Mouse (Mus musculus): ENCODE data around the gene Inf2. TPM values are rescaled to one million over a fixed set of nuclear protein-coding genes. Genes with fewer than 3 reads are reported as not detected.

Inf2 gene
- polyA plus RNA-seq, 1 experiment from 2014 or later = 4.3 TPM

DNA sequence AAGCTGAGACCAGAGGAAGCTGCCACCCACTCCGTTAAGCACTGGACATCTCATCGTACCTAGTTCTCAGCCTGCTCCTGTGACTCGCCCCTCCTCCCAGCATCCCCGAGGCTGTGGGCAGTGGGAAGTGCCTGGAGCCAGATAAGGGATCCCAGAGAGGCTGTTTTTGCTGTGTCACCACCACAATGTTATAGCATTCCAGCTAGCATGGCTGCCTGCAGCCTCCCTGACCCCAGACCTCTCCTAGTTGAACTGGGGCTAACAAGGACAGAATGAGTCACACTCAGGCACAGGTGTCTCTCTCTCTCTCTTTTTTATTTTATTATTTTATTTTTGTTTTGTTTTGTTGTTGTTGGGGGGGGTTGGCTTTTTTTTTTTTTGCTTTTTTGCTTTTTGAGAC, 10.6 kb downstream of the Inf2 start:
- H3K9ac ChIP-seq = no peak overlapping the region
- H3K36me3 ChIP-seq = no peaks in the 10 kb centered on the region
- H3K27ac ChIP-seq = no peak overlapping the region
- H3K27me3 ChIP-seq (replicated peaks) = no peaks in the 10 kb centered on the region
- no peak overlapping the region for H3K4me2 ChIP-seq
- ATAC-seq (ENCODE audit: insufficient read depth, low FRiP score, low read depth) = no peak
- H3K4me3 ChIP-seq (replicated peaks) = no peak overlapping the region
- H3K9me3 ChIP-seq = no peaks in the 10 kb centered on the region
- WGBS = 37% methylated on average over 4 of the region's 4 CpGs
- peaks cover 20% of the 10 kb centered on the region for H3K4me1 ChIP-seq

GRCm38 (mm10) chr12:112599942-112600611, 11.5 kb downstream of the Inf2 start:
- no peak overlapping the region for H3K4me3 ChIP-seq (replicated peaks)
- WGBS = 83% methylated on average over 30 of the region's 30 CpGs

GRCm38 (mm10) chr12:112604022-112604421, 15.4 kb downstream of the Inf2 start:
- Histone ChIP-seq H3K4me2 (no peak overlapping the region), H3K4me1 (0 out of 2 replicates have a peak, but pooled peaks cover 3% of the 10 kb centered on the region), H3K9ac (no peak overlapping the region), H3K27ac (no peak overlapping the region), H3K9me3 (no peaks in the 10 kb centered on the region), H3K36me3 (0 out of 2 replicates have a peak, but pooled peaks cover 4% of the 10 kb centered on the region), H3K4me3 (replicated peaks) (no peak overlapping the region), H3K27me3 (replicated peaks) (no peaks in the 10 kb centered on the region)
- ATAC-seq (ENCODE audit: insufficient read depth, low FRiP score, low read depth) = no peak
- 77% methylated on average over 5 of the region's 5 CpGs for WGBS

More at GRCm38 (mm10) chr12:112599942-112600611, 11.5 kb downstream of the Inf2 start:
- H3K4me2 ChIP-seq = no peak overlapping the region
- no peaks in the 10 kb centered on the region for H3K36me3 ChIP-seq
- H3K27ac ChIP-seq = no peak overlapping the region
- no peak overlapping the region for H3K9ac ChIP-seq
- H3K9me3 ChIP-seq = no peaks in the 10 kb centered on the region
- H3K27me3 ChIP-seq (replicated peaks) = no peaks in the 10 kb centered on the region
- ATAC-seq (ENCODE audit: insufficient read depth, low FRiP score, low read depth) = no peak
- peaks cover 12% of the 10 kb centered on the region for H3K4me1 ChIP-seq

DNA sequence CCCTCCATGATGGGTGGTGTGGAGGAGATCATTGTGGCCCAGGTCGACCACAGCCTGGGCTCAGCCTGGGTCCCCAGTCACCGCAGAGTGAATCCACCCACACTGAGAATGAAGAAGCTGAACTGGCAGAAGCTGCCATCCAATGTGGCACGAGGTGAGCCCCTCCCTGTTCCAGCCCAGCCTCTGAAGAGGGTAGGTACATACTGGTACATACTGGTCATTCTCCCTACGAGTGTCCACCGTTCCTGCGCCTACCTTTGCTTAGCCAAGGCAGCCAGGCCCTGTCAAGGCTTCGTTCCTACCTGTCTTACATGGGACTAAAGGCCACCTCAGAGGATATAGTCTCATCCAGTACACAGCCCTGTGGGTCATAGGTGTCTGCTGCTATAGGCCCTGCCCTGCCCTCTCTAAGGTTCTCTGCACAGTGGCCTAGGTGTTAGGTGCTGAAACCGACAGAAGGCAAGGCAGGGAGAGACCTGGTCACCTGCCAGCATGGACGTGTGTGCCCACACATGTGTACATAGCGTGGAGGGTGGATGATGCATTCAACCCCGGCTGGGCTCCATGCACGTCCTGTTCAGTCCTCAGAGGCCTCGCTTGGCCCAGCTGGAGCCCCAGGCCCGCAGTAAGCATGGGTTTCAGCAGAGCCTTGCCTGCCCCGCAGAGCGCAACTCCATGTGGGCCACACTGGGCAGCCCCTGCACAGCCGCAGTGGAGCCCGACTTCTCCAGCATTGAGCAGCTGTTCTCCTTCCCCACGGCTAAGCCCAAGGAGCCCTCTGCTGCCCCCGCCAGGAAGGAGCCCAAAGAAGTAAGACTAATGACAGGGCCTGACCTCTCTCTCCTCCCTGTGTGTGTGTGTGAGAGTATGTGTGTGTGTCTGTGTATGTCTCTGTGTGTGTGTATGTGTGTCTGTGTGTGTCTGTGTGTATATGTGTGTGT, 16.4 kb downstream of the Inf2 start:
- peak; percentile 36; the same call in 1 of the 2 replicates for ATAC-seq (ENCODE audit: insufficient read depth, low FRiP score, low read depth)
- 60% methylated on average over 20 of the region's 20 CpGs for WGBS
- no peaks in the 10 kb centered on the region for H3K9me3 ChIP-seq
- no peaks in the 10 kb centered on the region for H3K27me3 ChIP-seq (replicated peaks)
- H3K4me1 ChIP-seq = 0 out of 2 replicates have a peak, but pooled peaks cover 3% of the 10 kb centered on the region
- no peak overlapping the region for H3K4me2 ChIP-seq
- no peak overlapping the region for H3K4me3 ChIP-seq (replicated peaks)
- H3K9ac ChIP-seq = no peak overlapping the region
- no peak overlapping the region for H3K27ac ChIP-seq
- 0 out of 2 replicates have a peak, but pooled peaks cover 8% of the 10 kb centered on the region for H3K36me3 ChIP-seq

- 41% methylated on average over 6 of the region's 6 CpGs for WGBS
- Histone ChIP-seq H3K9me3 (no peaks in the 10 kb centered on the region), H3K4me3 (replicated peaks) (no peak overlapping the region), H3K4me1 (0 out of 2 replicates have a peak, but pooled peaks cover 3% of the 10 kb centered on the region), H3K9ac (no peak overlapping the region), H3K36me3 (0 out of 2 replicates have a peak, but pooled peaks cover 8% of the 10 kb centered on the region), H3K27ac (no peak overlapping the region), H3K4me2 (no peak overlapping the region), H3K27me3 (replicated peaks) (no peaks in the 10 kb centered on the region)
- peak; percentile 45; the same call in 1 of the 2 replicates for ATAC-seq (ENCODE audit: insufficient read depth, low FRiP score, low read depth)
Observed at GRCm38 (mm10) chr12:112605766-112606165, 17.2 kb downstream of the Inf2 start.

- H3K9me3 ChIP-seq = no peaks in the 10 kb centered on the region
- no peaks in the 10 kb centered on the region for H3K27me3 ChIP-seq (replicated peaks)
- 0 out of 2 replicates have a peak, but pooled peaks cover 3% of the 10 kb centered on the region for H3K4me1 ChIP-seq
- WGBS = 63% methylated on average over 6 of the region's 6 CpGs
- H3K27ac ChIP-seq = no peak overlapping the region
- no peak overlapping the region for H3K9ac ChIP-seq
- no peak overlapping the region for H3K4me2 ChIP-seq
- no peak for ATAC-seq (ENCODE audit: insufficient read depth, low FRiP score, low read depth)
- no peak overlapping the region for H3K4me3 ChIP-seq (replicated peaks)
- H3K36me3 ChIP-seq = 0 out of 2 replicates have a peak, but pooled peaks cover 8% of the 10 kb centered on the region
Observed at GRCm38 (mm10) chr12:112606998-112607397, 18.4 kb downstream of the Inf2 start.

- H3K36me3 ChIP-seq = 0 out of 2 replicates have a peak, but pooled peaks cover 8% of the 10 kb centered on the region
- H3K27me3 ChIP-seq (replicated peaks) = no peaks in the 10 kb centered on the region
- 0 out of 2 replicates have a peak, but pooled peaks cover 3% of the 10 kb centered on the region for H3K4me1 ChIP-seq
- H3K9me3 ChIP-seq = no peaks in the 10 kb centered on the region
- no peak overlapping the region for H3K9ac ChIP-seq
- H3K27ac ChIP-seq = no peak overlapping the region
- no peak for ATAC-seq (ENCODE audit: insufficient read depth, low FRiP score, low read depth)
- H3K4me3 ChIP-seq (replicated peaks) = no peak overlapping the region
- no peak overlapping the region for H3K4me2 ChIP-seq
- 93% methylated on average over 10 of the region's 10 CpGs for WGBS
Observed at GRCm38 (mm10) chr12:112609031-112609430, 20.4 kb downstream of the Inf2 start.

GRCm38 (mm10) chr12:112616668-112617067, 28.1 kb downstream of the Inf2 start:
- Histone ChIP-seq H3K4me3 (replicated peaks) (no peak overlapping the region), H3K9ac (no peak overlapping the region), H3K36me3 (no peaks in the 10 kb centered on the region), H3K27me3 (replicated peaks) (no peaks in the 10 kb centered on the region; the same call in 1 of the 2 replicates), H3K4me2 (no peak overlapping the region), H3K27ac (peak overlapping the region; percentile 33; the same call in 1 of the 2 replicates), H3K4me1 (peaks cover 22% of the 10 kb centered on the region), H3K9me3 (no peaks in the 10 kb centered on the region)
- 47% methylated on average over 9 of the region's 9 CpGs for WGBS
- ATAC-seq (ENCODE audit: insufficient read depth, low FRiP score, low read depth) = no peak

- Histone ChIP-seq H3K4me1 (peaks cover 22% of the 10 kb centered on the region), H3K9ac (no peak overlapping the region), H3K4me3 (replicated peaks) (no peak overlapping the region), H3K36me3 (no peaks in the 10 kb centered on the region), H3K27ac (peak overlapping the region; percentile 33; the same call in 1 of the 2 replicates), H3K9me3 (no peaks in the 10 kb centered on the region), H3K4me2 (no peak overlapping the region), H3K27me3 (replicated peaks) (no peaks in the 10 kb centered on the region; the same call in 1 of the 2 replicates)
- ATAC-seq (ENCODE audit: insufficient read depth, low FRiP score, low read depth) = no peak
- WGBS = 76% methylated on average over 11 of the region's 11 CpGs
Observed at GRCm38 (mm10) chr12:112617184-112617583, 28.6 kb downstream of the Inf2 start.

GRCm38 (mm10) chr12:112617898-112618380, 29.4 kb downstream of the Inf2 start:
- Histone ChIP-seq H3K9me3 (no peaks in the 10 kb centered on the region), H3K27me3 (replicated peaks) (no peaks in the 10 kb centered on the region; the same call in 1 of the 2 replicates), H3K36me3 (no peaks in the 10 kb centered on the region), H3K4me1 (peaks cover 22% of the 10 kb centered on the region), H3K4me2 (no peak overlapping the region), H3K4me3 (replicated peaks) (no peak overlapping the region), H3K27ac (no peak overlapping the region), H3K9ac (no peak overlapping the region)
- WGBS = 12% methylated on average over 8 of the region's 8 CpGs
- ATAC-seq (ENCODE audit: insufficient read depth, low FRiP score, low read depth) = peak; percentile 41; the same call in 1 of the 2 replicates

- no peak for ATAC-seq (ENCODE audit: insufficient read depth, low FRiP score, low read depth)
- Histone ChIP-seq H3K9ac (no peak overlapping the region), H3K27me3 (replicated peaks) (no peaks in the 10 kb centered on the region; the same call in 1 of the 2 replicates), H3K4me3 (replicated peaks) (peak overlapping the region; percentile 54), H3K4me1 (peaks cover 22% of the 10 kb centered on the region), H3K27ac (no peak overlapping the region), H3K4me2 (peak overlapping the region; percentile 98), H3K36me3 (no peaks in the 10 kb centered on the region), H3K9me3 (no peaks in the 10 kb centered on the region)
- WGBS = 31% methylated on average over 13 of the region's 13 CpGs
Observed at GRCm38 (mm10) chr12:112618981-112619685, 30.5 kb downstream of the Inf2 start.
